Mouse (Mus musculus) neutrophil, adult 5-6 weeks (primary cell): ENCODE results near the gene C9. TPM values are rescaled to one million over a fixed set of nuclear protein-coding genes. Genes with fewer than 3 reads are reported as not detected.

Experiments
- ATAC-seq: fragments of 151-379, 151-347 bp; 2 replicates; pipeline ENCODE4 v1.8.0; 2017; ENCODE audit warnings: mild to moderate bottlenecking, moderate TSS enrichment; ENCODE audit not compliant: insufficient number of reproducible peaks, poor library complexity, low FRiP score, severe bottlenecking; ENCODE audit errors: extremely low read depth
- total RNA-seq: library from RNA; stranded (forward); fragments of 200-1000 nt; gene quantifications from 2 replicates; pipeline ENCODE4 v1.2.3, GENCODE M21; 2017

The C9 gene
- not detected in 2 replicates for total RNA-seq

- ATAC-seq, result no peak
These were observed at the start of gene C9 for GRCm38 (mm10) chr15:6445135-6445534. Gene C9, plus strand, starts transcription at chr15:6445327.

DNA sequence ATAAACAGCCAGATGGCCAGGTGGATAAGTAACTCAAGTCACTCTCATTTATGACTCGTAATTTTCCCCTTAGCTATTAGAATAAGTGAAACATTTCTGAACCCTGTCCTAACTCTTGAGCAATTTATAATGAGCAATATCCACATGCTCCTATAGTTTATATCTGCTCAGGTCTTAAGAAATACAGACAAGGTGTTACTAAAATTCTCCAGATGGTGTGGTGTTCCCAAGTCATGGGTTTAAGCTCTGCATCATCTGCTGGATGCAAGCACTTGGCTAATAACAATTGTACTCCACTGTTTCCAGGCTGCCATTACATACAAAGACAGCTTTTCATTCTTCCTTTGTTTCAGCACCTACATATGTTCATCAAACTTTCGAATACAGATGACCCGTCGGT lies 46.9 kb upstream of the C9 start:
- ATAC-seq, result no peak

- ATAC-seq, result no peak
These were observed 46.2 kb upstream of the C9 start for GRCm38 (mm10) chr15:6398881-6399280.

DNA sequence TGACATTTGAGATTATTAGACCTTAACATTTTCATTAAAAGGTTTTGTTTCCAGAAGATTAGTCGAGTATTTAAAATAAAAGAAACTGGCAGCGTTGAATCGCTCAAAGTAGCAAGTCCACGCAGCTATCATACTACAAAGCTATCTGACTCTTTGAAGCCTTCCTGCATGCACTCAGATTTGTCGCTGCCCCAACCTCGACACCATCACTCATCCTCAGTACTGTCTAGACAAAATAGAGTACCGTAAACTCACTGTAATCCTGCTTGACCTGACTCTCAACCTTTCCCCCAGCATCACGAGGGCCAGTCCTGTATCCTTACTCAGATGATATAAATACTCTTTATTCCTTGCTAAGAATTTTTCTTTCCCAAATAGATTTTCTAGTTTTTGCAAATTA lies 45.0 kb upstream of the C9 start:
- ATAC-seq, result no peak

DNA sequence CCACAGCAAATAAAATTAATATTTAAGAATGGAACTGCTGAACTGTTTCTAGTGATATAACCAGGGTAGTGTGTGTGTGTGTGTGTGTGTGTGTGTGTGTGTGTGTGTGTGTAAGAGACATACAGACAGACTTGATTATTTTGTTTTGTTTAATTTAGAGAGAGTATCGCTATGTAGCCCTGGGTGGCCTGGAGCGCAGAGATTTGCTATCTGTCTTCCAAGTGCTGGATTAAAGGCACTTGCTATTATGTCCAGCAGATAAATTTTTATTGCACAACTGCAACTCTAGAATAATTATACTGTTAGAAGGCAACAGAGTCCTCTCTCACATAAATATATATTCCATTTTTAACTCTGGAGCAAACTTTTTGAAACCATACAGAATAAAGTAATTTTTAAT lies 42.7 kb upstream of the C9 start:
- ATAC-seq, result no peak

DNA sequence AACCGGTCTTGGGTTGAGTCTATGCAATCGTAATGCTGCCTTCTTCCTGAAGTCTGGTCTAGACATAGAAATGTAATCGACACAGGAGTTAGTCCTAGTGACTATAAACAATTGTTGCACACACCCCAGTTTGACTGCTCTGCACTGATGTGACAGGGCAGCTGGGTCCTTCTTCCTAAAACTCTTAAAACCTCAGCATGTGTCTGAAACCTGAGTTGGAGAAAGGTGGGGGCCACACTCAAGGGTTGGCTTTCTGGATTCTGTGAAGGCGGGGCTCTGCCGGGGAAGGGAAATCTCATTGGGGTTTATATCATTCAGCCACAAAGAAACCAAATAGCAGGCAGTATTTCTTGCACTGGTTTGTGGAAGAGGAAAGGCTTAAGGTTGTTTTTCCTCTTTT lies 41.0 kb upstream of the C9 start:
- ATAC-seq, result no peak

DNA sequence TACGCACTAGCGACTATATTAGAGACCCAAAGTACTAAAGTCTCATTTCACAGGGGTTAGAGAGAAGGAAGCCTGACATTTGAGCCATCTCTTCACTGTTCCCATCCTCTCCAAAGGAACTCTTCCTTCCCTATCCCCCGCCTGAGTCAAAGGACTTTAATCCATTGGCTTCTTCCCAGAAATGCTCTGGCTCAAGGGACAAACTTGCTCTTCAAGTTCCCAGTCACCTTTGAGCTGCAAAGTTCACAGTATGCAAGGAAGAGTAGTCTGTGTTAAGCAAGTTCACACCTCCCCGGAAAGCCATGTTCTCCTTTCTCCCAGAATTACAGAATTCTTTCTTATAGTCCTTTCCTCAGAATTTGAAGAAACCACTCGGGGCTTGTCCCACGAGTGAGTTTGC lies 38.4 kb upstream of the C9 start:
- ATAC-seq, result no peak

GRCm38 (mm10) chr15:6409031-6409430 lies 36.1 kb upstream of the C9 start:
- ATAC-seq, result no peak

- ATAC-seq, result no peak
These were observed 35.0 kb upstream of the C9 start for GRCm38 (mm10) chr15:6410161-6410560.

- no peak for ATAC-seq
These were observed 33.8 kb upstream of the C9 start for GRCm38 (mm10) chr15:6411334-6411733.

- no peak for ATAC-seq
These were observed 29.8 kb upstream of the C9 start for GRCm38 (mm10) chr15:6415317-6415716.

DNA sequence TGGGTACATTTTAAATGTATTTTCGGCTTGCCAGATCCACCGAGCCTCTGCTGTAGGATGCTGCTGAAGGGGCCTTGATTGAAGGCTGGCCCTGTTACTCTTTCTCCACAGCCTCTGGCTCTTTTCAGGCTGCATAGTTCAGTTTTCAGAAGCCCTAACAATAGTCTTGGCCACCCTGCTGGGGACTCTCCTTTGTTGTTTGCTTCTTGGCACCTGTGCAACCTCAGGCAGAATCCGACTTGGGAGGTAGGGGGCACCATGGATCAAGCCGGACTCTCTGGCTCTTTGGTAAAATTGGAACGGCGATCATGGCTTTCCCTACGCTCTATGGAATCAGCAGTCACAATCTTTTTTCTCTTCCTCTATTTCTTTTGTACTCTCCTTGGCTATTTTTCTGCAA lies 13.3 kb upstream of the C9 start:
- ATAC-seq, result no peak

DNA sequence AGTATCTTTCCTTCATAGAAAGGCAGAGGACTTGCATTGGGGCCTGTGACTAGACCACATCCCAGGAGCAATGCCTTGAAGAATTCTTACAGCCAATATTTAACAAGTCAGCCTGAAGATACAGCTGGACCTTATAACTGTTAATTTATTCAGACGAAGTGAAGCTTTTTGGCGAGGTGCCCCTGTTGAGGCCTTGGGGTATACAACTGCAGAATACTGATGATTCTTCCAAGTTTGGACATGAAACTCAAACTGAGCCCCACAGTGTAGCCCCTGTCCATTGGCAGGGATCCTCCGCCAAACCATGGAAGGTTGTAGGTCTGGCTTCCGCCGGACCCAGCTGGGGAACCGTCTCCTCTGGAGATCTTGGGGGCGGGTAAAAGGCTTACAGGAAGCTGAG lies 12.7 kb upstream of the C9 start:
- ATAC-seq, result no peak

DNA sequence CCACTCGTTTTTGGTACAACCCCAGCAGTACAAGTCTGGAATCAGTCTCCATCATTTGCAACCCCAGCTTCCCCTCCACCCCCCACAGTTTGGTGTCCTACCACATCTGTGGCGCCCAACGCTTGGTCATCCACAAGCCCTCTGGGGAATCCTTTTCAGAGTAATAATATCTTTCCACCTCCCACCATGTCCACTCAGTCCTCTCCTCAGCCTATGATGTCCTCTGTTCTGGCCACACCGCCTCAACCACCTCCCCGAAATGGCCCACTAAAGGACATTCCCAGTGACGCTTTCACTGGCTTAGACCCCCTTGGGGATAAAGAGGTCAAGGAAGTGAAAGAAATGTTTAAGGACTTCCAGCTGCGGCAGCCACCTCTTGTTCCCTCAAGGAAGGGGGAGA lies 9.8 kb upstream of the C9 start:
- no peak for ATAC-seq

GRCm38 (mm10) chr15:6435773-6436172 lies 9.4 kb upstream of the C9 start:
- no peak for ATAC-seq

DNA sequence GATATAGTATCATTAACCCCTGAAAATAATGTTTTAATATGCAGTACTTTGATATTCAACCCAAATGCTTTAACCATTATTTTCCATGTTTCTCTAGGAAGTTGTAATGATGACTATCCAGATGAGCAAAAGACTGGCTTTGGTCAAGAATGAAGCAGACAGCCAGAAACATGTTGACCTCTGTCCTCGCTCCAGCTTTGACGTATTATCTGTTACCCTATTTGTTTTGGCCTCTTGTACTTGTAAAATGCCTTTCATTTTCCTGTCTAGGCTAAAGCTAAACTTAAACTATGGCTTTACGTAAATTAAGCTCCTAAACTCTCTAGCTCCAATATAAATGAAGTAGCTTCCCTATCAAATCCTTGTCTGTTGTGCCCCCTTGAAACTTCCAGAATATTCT lies 6.4 kb upstream of the C9 start:
- ATAC-seq, result no peak

GRCm38 (mm10) chr15:6444452-6444851 lies 675 bp upstream of the C9 start:
- no peak for ATAC-seq

- no peak for ATAC-seq
These were observed 1.1 kb downstream of the C9 start for GRCm38 (mm10) chr15:6446181-6446580.

DNA sequence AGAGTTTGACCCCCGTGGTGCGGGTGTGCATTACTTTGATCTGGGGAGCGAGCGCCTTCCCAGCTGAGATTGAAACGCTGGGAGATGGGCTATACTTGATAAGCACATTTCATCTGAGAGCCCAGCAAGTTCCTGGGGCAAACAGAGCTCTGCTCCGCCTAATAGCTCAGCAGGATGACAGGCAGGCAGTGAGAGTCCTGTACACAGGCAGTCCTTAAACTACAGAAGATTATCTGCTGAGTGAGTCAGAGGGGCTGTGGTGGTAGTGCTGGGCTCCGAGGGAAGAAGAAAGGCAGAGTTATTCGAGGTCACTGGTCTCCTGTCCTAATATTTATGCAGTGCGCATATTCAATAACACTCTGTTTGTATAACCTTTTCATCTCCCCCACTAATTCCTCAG lies 3.8 kb downstream of the C9 start:
- no peak for ATAC-seq

GRCm38 (mm10) chr15:6454461-6454860 lies 9.3 kb downstream of the C9 start:
- no peak for ATAC-seq

DNA sequence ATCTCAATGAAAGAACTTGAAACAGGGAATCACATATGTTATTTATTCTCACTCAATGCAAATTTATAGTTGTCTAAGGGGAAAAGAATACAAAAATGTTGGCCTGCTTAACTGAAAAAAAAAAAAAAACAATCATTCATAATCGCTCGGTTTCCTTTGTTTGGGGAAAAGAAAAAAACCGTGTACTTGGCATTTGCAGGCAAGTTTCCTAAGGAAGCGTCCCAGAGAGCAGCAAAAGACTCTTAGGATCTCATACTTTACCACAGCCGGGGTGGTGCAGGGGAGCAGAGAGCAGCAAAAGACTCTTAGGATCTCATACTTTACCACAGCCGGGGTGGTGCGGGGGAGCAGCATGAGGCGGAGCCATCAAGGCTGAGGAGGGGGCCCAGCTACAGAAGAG lies 16.3 kb downstream of the C9 start:
- no peak for ATAC-seq

DNA sequence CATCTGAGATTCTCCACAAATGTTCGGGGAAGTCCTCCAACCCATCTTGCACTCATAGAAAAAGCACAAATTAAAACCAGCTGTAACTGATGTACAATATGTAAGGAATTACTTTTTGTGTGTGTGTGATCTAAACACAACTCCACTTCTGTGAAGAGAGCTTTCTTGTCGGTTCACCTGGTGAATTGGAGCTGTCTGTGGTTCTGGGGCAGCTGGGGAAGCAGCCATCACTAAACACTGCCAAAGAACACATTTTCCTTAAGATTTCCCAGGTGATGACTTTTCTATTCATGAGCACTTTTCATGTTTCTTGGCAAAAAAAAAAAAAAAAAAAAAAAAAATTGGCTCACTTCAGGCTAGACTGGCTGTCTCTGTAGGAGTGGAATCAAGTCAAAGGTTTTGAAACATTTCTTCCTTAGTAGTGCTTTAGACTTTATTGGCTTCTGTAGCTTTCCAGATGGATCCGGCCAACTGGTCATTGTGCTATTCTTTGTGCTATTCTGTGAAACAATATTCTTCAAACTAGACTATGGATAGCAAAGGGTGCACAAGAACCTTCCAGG lies 18.3 kb downstream of the C9 start:
- ATAC-seq, result no peak
